Mouse (Mus musculus) forebrain, embryonic 13.5 days (tissue): ENCODE measurements around the gene Slc25a19. TPM values are rescaled to one million over a fixed set of nuclear protein-coding genes. Genes with fewer than 3 reads are reported as not detected.

ENCODE experiments used
- ATAC-seq: fragments of 200-750 bp; cut with Nextera tagmentation; 2 replicates; pipeline ENCODE4 v1.8.0; 2017
- H3K27ac ChIP-seq: fragments of 300-500 bp; sonication (generic); 2 replicates; pipeline ENCODE4 v1.5.1; 2015; ENCODE audit warnings: inconsistent platforms, mild to moderate bottlenecking, moderate library complexity
- H3K27me3 ChIP-seq: fragments of 300-500 bp; sonication (generic); 2 replicates; pipeline ENCODE4 v1.6.1; 2015; ENCODE audit warnings: mild to moderate bottlenecking, inconsistent platforms
- H3K36me3 ChIP-seq: fragments of 300-500 bp; sonication (generic); 2 replicates; pipeline ENCODE4 v1.6.1; 2015; ENCODE audit warnings: mild to moderate bottlenecking, inconsistent platforms; ENCODE audit not compliant: poor library complexity, severe bottlenecking
- H3K4me1 ChIP-seq: fragments of 300-500 bp; sonication (generic); 2 replicates; pipeline ENCODE4 v1.6.1; 2015; ENCODE audit warnings: inconsistent platforms
- H3K4me2 ChIP-seq: fragments of 300-500 bp; sonication (generic); 2 replicates; pipeline ENCODE4 v1.6.1; 2015; ENCODE audit warnings: inconsistent platforms, mild to moderate bottlenecking, moderate library complexity
- H3K4me3 ChIP-seq: fragments of 300-500 bp; sonication (generic); 2 replicates; pipeline ENCODE4 v1.5.1; 2015; ENCODE audit warnings: mild to moderate bottlenecking, inconsistent platforms
- H3K9ac ChIP-seq: fragments of 300-500 bp; sonication (generic); 2 replicates; pipeline ENCODE4 v1.6.1; 2015; ENCODE audit warnings: mild to moderate bottlenecking, inconsistent platforms
- H3K9me3 ChIP-seq: fragments of 300-500 bp; sonication (generic); replicated peaks from 2 replicates; pipeline ENCODE4 v1.6.1; 2016; ENCODE audit warnings: inconsistent platforms
- WGBS: fragments of 180-500 bp; shearing (Covaris S2); methylation state at CpG from one replicate; pipeline ENCODE4 v1.1.7; 2015; 5-methylcytosine and 5-hydroxymethylcytosine counted together
- polyA plus RNA-seq: library from polyadenylated mRNA; unstranded; fragments of >200 nt; fragmentation: Nextera tagmentation; extraction: Ambion mirVana; gene quantifications from 2 replicates; pipeline ENCODE4 v1.2.1, GENCODE M21; 2015

Gene Slc25a19
- polyA plus RNA-seq, 1 experiment from 2014 or later, result 37.6 TPM

- Histone ChIP-seq H3K27ac (no peak overlapping the region), H3K9ac (no peak overlapping the region), H3K36me3 (peaks cover 27% of the 10 kb centered on the region), H3K27me3 (no peaks in the 10 kb centered on the region), H3K4me1 (no peaks in the 10 kb centered on the region), H3K4me2 (no peak overlapping the region), H3K4me3 (no peak overlapping the region), H3K9me3 (no peaks in the 10 kb centered on the region)
- WGBS, result 78% methylated on average over 3 of the region's 4 CpGs
- ATAC-seq, result no peak
Observed at GRCm38 (mm10) chr11:115640311-115640828, 12.3 kb upstream of the Slc25a19 start.

- no peaks in the 10 kb centered on the region for H3K9me3 ChIP-seq
- WGBS, result 92% methylated on average over 4 of the region's 4 CpGs
- ATAC-seq, result no peak
- no peak overlapping the region for H3K27ac ChIP-seq
- no peaks in the 10 kb centered on the region for H3K4me1 ChIP-seq
- no peaks in the 10 kb centered on the region for H3K27me3 ChIP-seq
- H3K9ac ChIP-seq, result no peak overlapping the region
- no peak overlapping the region for H3K4me2 ChIP-seq
- H3K4me3 ChIP-seq, result no peak overlapping the region
- H3K36me3 ChIP-seq, result peaks cover 21% of the 10 kb centered on the region
Observed at GRCm38 (mm10) chr11:115639540-115639939, 11.4 kb upstream of the Slc25a19 start.

GRCm38 (mm10) chr11:115638498-115639409 is 10.7 kb upstream of the Slc25a19 start:
- H3K4me3 ChIP-seq, result no peak overlapping the region
- 87% methylated on average over 5 of the region's 5 CpGs for WGBS
- no peaks in the 10 kb centered on the region for H3K4me1 ChIP-seq
- no peaks in the 10 kb centered on the region for H3K9me3 ChIP-seq
- no peaks in the 10 kb centered on the region for H3K27me3 ChIP-seq
- no peak overlapping the region for H3K4me2 ChIP-seq
- H3K27ac ChIP-seq, result no peak overlapping the region
- peaks cover 15% of the 10 kb centered on the region; the same call in 1 of the 2 replicates for H3K36me3 ChIP-seq
- no peak for ATAC-seq
- no peak overlapping the region for H3K9ac ChIP-seq

- 84% methylated on average over 3 of the region's 3 CpGs for WGBS
Observed at GRCm38 (mm10) chr11:115636960-115637359, 8.9 kb upstream of the Slc25a19 start.

GRCm38 (mm10) chr11:115635484-115635883 is 7.4 kb upstream of the Slc25a19 start:
- Histone ChIP-seq H3K27me3 (no peaks in the 10 kb centered on the region), H3K4me2 (no peak overlapping the region), H3K4me3 (no peak overlapping the region), H3K4me1 (no peaks in the 10 kb centered on the region), H3K9me3 (no peaks in the 10 kb centered on the region), H3K36me3 (no peaks in the 10 kb centered on the region), H3K27ac (no peak overlapping the region), H3K9ac (no peak overlapping the region)
- ATAC-seq, result no peak
- WGBS, result 73% methylated on average over 8 of the region's 8 CpGs

More at GRCm38 (mm10) chr11:115636960-115637359, 8.9 kb upstream of the Slc25a19 start:
- Histone ChIP-seq H3K4me1 (no peaks in the 10 kb centered on the region), H3K4me2 (no peak overlapping the region), H3K4me3 (no peak overlapping the region), H3K36me3 (no peaks in the 10 kb centered on the region; the same call in 1 of the 2 replicates), H3K9me3 (no peaks in the 10 kb centered on the region), H3K27ac (no peak overlapping the region), H3K9ac (no peak overlapping the region), H3K27me3 (no peaks in the 10 kb centered on the region)
- no peak for ATAC-seq

GRCm38 (mm10) chr11:115635041-115635440 is 6.9 kb upstream of the Slc25a19 start:
- Histone ChIP-seq H3K9ac (no peak overlapping the region), H3K27me3 (no peaks in the 10 kb centered on the region), H3K4me1 (no peaks in the 10 kb centered on the region), H3K27ac (no peak overlapping the region), H3K4me2 (no peak overlapping the region), H3K36me3 (no peaks in the 10 kb centered on the region), H3K4me3 (no peak overlapping the region), H3K9me3 (no peaks in the 10 kb centered on the region)
- WGBS, result 88% methylated on average over 8 of the region's 8 CpGs
- ATAC-seq, result no peak

GRCm38 (mm10) chr11:115634109-115634508 is 6.0 kb upstream of the Slc25a19 start:
- no peak overlapping the region for H3K4me3 ChIP-seq
- 86% methylated on average over 4 of the region's 4 CpGs for WGBS
- ATAC-seq, result no peak

GRCm38 (mm10) chr11:115632862-115633261 is 4.8 kb upstream of the Slc25a19 start:
- Histone ChIP-seq H3K4me3 (no peak overlapping the region), H3K9me3 (no peaks in the 10 kb centered on the region), H3K4me2 (no peak overlapping the region), H3K9ac (no peak overlapping the region), H3K4me1 (peaks cover 3% of the 10 kb centered on the region; the same call in 1 of the 2 replicates), H3K36me3 (no peaks in the 10 kb centered on the region), H3K27ac (no peak overlapping the region), H3K27me3 (no peaks in the 10 kb centered on the region)
- no peak for ATAC-seq
- 88% methylated on average over 10 of the region's 10 CpGs for WGBS

More at GRCm38 (mm10) chr11:115634109-115634508, 6.0 kb upstream of the Slc25a19 start:
- no peak overlapping the region for H3K27ac ChIP-seq
- no peaks in the 10 kb centered on the region for H3K9me3 ChIP-seq
- no peak overlapping the region for H3K4me2 ChIP-seq
- no peaks in the 10 kb centered on the region for H3K4me1 ChIP-seq
- H3K36me3 ChIP-seq, result no peaks in the 10 kb centered on the region
- H3K9ac ChIP-seq, result no peak overlapping the region
- H3K27me3 ChIP-seq, result no peaks in the 10 kb centered on the region

- Histone ChIP-seq H3K4me3 (no peak overlapping the region), H3K27me3 (no peaks in the 10 kb centered on the region), H3K4me1 (peaks cover 8% of the 10 kb centered on the region), H3K27ac (no peak overlapping the region), H3K9me3 (no peaks in the 10 kb centered on the region), H3K4me2 (no peak overlapping the region), H3K36me3 (no peaks in the 10 kb centered on the region), H3K9ac (no peak overlapping the region)
- 77% methylated on average over 7 of the region's 7 CpGs for WGBS
- no peak for ATAC-seq
Observed at GRCm38 (mm10) chr11:115632247-115632646, 4.2 kb upstream of the Slc25a19 start.

- Histone ChIP-seq H3K4me2 (no peak overlapping the region), H3K4me1 (peaks cover 13% of the 10 kb centered on the region), H3K27ac (no peak overlapping the region), H3K9ac (no peak overlapping the region), H3K4me3 (no peak overlapping the region), H3K27me3 (no peaks in the 10 kb centered on the region), H3K9me3 (no peaks in the 10 kb centered on the region), H3K36me3 (no peaks in the 10 kb centered on the region)
- ATAC-seq, result no peak
- 21% methylated on average over 3 of the region's 3 CpGs for WGBS
Observed at GRCm38 (mm10) chr11:115631505-115631890, 3.4 kb upstream of the Slc25a19 start.

- Histone ChIP-seq H3K9me3 (no peaks in the 10 kb centered on the region), H3K9ac (no peak overlapping the region), H3K36me3 (no peaks in the 10 kb centered on the region), H3K4me1 (peaks cover 13% of the 10 kb centered on the region), H3K27ac (no peak overlapping the region), H3K4me2 (no peak overlapping the region), H3K4me3 (no peak overlapping the region), H3K27me3 (no peaks in the 10 kb centered on the region)
- 48% methylated on average over 16 of the region's 16 CpGs for WGBS
- no peak for ATAC-seq
Observed at GRCm38 (mm10) chr11:115630532-115631504, 2.7 kb upstream of the Slc25a19 start.
